Mouse (Mus musculus): ENCODE results near the gene Magi1.

DNA sequence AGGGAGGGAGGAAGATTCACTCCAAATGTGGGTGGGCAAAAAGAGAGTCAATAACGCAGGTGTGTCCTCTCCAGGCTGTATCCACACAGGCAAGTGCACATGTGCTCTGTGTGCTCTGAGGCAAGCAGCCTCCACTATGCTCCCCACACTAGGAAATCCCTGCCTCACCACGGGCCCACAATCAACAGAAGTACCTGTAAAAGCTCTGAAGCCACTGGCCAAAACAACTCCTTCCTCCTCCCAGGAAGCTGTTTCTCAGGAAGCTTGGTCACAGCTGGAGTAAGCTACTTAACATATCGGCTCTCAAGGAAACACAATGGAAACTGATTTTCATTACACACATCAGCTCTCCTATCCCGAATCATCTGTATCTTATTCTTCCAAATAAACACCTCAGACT, 107.0 kb downstream of the Magi1 start:
- TF ChIP-seq CTCF (IDR thresholded peaks at IDR 0.05; ENCODE audit: control insufficient read depth, insufficient read depth, low read length) = no peak
- TF ChIP-seq POLR2A (IDR thresholded peaks at IDR 0.05; ENCODE audit: borderline replicate concordance, control insufficient read depth, low read depth, low read length) = no peak

Data from bone marrow, adult 2 months (tissue).